Mouse (Mus musculus): ENCODE measurements around the gene Cdc25a. TPM values are rescaled to one million over a fixed set of nuclear protein-coding genes. Genes with fewer than 3 reads are reported as not detected.

The Cdc25a gene
- total RNA-seq, 2 experiments from 2014 or later = 4.7 to 5.3 TPM

- DNase-seq = peak; percentile 76 to 92
Observed at GRCm38 (mm10) chr9:109892651-109893250, 17.4 kb downstream of the Cdc25a start.

DNA sequence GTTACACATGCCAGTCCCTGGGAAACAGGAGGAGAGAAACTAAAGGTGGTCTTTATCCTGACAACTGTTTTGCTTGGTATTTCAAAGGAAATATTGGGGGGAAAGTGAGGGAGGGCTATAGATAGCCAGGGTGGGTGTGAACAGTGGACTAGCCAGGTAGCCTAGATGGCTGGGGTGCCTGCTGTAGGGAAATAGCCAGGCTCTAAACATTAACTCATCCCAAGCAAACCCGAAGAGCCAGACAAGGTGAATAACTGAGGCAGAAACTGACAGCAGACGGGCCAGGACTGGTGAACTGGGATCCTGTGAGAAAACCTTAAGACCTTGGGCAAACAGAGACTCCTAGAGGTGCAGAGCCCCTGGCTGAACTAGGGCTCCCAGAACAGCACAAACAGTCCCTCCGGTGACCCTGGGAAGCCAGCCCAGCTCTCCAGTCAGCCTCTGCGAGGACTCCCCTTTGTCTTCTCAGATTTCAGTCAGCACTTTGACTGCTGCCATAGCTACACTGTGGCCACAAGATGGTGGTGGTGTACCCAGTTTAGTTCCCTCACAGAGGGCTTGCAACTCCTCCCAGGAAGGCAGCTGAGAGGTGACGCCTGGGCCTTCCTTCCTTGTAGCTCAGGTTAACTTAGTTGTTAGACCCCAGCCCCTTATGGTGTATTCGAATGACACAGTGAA, 19.2 kb downstream of the Cdc25a start:
- peak; percentile 85 to 89 for DNase-seq

GRCm38 (mm10) chr9:109895593-109895992, 20.2 kb downstream of the Cdc25a start:
- DNase-seq = peak; percentile 65 to 81

DNA sequence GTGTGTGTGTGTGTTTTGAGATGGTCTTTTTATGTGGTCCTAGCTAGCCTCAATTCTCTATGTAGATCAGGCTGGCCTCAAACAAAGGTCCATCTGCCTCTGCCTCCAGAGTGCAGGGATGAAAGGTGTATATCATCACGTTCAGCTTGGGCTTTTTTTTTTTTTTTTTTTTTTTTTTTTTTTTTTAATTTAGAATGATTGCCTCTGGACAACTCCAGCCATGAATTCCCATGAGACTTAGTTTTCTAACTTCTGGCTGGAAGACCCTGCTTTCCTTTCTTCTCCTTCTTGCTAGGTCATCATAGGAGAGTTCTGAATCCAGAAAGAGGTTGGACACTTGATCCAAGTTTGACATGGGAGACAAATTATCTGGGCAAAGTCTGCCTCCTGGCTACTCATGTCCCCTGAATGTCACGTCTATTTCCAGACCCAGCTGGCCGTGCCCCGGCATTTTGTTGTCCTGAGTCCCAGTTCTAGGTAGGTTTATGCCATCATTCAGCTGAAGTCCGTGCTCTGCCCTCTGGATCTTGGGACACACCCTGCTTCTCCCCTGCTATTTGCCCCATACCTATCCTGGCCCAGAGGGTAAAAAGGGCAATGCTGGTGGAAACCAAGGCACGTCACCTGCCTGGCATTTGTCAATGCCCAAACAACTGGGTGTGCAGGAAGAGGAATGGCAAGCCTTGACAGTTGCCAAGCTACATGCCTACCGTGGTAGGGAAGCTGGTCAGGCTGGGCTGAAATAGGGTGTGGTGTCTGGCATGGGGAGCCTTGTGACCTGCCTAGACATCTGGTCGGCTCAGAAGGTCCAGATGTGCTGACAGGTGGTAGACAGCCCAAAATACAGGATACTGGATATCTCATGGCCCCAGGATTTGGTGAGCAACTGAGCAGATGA, 21.1 kb downstream of the Cdc25a start:
- peak; percentile 45 to 58 for DNase-seq

GRCm38 (mm10) chr9:109898027-109898426, 22.6 kb downstream of the Cdc25a start:
- peak; percentile 61 to 80 for DNase-seq

- no peak for DNase-seq
Observed at GRCm38 (mm10) chr9:109899361-109899760, 24.0 kb downstream of the Cdc25a start.

DNA sequence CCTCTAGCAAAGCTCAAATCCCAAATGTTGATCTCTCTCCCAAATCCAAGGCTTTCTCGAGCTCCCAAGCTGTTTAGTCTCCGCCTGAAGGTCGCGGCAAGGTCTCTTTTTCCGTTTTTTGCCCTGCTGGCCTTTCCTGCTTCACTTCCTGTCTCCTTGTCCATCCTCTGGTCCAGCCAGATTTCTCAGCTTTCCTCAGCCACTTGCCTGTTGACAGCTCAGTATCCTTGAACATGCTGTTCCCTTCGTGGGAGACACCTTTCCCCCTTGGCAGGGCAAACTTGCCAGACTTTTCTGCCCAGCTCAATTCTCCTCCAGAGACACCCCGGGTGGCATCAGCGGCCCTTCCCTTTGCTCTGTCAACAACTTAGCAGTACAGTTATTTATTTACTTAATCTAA, 24.4 kb downstream of the Cdc25a start:
- peak; percentile 42 to 64 for DNase-seq

- DNase-seq = no peak
Observed at GRCm38 (mm10) chr9:109900604-109901003, 25.2 kb downstream of the Cdc25a start.

DNA sequence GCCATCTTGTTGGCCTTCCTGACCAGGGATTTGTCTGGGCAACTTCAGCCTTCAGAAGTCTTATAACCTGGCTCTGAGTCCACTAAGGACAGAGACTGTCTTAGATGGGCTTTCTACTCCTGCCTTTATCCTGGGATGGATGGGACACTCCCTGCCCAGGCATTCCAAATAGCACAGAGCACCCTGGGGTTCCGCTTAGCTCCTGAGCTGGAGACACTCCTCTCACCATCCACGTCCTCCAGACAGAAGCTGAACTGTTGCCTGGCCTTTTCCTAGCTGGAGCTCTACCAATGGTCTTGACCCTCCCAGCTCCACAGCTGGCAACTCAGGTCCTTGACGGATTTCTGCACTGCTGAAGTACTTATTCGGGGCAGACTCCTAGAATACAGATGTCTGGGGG, 26.9 kb downstream of the Cdc25a start:
- peak; percentile 18 to 32 for DNase-seq

- no peak for DNase-seq
Observed at GRCm38 (mm10) chr9:109902740-109903139, 27.4 kb downstream of the Cdc25a start.

DNA sequence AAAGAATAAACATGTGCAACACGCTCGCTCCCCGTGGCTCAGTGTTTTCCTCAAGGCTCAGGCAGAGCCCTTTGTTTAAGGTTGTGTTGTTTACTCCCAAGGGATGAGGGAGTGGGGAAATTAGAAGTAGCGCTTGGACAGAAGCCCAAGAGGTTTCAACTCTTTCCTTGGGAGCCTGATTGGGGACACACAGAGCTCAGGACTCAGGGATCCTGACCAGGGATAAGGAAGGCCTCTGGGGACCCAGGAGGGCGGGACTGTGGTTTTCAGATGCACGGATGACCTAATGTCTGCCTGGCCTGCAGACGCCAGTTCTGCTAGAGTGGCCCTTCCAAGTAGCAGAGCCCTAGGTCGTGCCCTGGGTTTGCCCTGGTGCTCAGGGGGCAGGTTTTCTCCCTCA, 31.9 kb downstream of the Cdc25a start:
- DNase-seq = peak; percentile 88 to 94

GRCm38 (mm10) chr9:109907774-109908465, 32.5 kb downstream of the Cdc25a start:
- no peak for DNase-seq

DNA sequence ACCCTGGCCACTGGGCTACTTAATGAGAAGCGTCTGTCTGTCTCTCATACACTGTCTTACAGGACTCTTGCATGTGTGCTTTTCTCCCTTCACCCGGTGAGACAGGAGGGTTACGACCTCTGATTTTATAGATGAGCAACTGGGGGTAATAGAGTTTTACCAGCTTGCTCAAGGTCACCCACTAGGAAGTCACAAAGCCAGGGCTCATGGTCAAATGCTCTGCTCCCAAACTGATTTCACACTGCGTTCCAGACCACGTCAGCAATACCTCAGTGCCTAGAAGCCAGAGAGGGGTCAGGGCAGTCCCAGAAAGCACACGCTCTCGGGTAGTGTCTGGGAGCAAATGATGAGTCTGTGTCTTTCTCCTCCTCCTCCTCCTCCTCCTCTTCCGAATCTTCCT, 33.7 kb downstream of the Cdc25a start:
- DNase-seq = no peak

DNA sequence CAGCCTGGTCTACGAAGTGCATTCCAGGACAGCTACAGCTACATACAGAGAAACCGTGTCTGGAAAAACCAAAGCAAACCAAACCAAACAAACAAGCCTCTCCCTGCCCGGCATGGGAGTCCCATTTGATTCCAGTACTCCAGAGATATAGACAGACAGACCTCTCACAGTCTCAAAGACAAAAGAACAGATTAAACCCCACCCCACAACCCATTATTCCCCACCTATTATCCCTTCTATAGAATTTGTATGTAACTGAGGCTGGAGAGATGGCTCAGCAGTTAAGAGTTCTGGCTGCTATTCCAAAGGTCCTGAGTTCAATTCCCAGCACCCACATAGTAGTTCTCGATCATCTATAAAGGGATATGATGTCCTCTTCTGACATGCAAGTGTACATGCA, 34.5 kb downstream of the Cdc25a start:
- DNase-seq = no peak

- peak; percentile 65 to 69 for DNase-seq
Observed at GRCm38 (mm10) chr9:109911779-109912178, 36.4 kb downstream of the Cdc25a start.

DNA sequence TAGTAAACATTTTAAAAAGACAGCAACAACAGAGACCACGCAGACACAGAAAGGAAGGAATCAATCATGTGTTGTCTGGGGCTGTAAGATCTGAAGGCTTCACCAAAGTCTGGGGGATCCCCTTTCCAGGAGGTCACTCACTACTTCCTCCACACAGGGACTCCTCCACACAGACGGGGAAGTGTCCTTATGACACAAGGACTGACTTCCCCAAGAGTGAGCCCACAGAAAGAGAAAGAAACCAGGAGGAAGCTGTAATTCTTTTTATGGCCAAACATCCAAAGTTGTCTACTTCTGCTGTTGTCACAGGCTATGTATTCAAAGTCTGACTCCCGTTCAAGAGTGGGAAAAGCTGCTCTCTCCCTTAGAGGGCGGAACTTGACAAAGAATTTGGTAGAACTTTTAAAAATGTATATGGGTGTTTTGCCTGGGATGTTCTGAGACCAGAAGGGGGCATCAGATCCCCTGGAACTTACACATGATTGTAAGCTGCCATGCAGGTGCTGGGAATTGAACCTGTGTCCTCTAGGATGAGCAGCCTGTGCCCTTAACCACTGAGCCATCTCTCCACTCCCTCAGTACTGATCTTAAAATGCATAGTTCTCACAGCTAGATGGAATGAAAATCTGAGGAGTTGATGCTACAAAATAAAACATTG, 39.0 kb downstream of the Cdc25a start:
- DNase-seq = peak in 1 of 2 experiments; percentile 49

DNA sequence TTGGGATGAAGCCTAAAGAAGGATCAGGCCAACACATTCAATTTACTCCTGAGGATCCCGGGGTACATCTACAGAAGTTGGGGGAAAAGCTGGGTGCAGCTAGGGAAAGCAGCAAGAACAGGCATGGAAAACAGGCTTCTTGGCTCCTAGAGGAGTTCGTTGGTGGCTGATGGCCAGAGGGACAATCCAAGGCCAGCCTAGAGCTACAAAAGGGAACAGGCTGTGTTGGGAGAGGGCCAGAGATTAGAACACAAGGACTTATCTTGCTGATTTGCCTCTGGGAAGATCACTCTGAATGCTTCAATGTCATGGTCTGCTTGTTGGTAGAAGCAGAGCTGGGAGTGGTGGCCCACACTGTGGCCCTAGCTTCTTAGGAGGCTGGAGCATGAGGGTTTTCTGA, 42.6 kb downstream of the Cdc25a start:
- DNase-seq = peak; percentile 75 to 82

GRCm38 (mm10) chr9:109929131-109929530, 53.8 kb downstream of the Cdc25a start:
- DNase-seq = no peak

DNA sequence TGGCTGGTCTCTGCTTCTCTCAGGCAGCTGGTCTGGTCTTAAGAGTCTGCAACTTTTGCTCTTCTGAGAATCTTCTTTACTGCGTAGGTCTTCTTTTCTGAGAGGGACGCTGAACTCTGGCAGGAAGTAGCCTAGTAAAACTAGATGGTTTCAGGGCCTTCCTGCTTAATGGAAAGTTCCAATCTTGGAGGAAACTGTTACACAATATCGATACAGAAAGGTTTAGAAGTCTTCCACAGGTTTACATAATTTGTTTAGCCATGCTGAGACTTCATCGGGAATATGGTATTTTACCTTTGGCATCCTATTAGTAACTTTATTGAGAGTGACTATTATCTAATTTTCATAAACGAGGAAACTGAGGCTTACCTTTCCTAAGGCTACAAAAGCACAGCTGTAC, 54.7 kb downstream of the Cdc25a start:
- DNase-seq = no peak

- DNase-seq = no peak
Observed at GRCm38 (mm10) chr9:109930752-109931151, 55.4 kb downstream of the Cdc25a start.

DNA sequence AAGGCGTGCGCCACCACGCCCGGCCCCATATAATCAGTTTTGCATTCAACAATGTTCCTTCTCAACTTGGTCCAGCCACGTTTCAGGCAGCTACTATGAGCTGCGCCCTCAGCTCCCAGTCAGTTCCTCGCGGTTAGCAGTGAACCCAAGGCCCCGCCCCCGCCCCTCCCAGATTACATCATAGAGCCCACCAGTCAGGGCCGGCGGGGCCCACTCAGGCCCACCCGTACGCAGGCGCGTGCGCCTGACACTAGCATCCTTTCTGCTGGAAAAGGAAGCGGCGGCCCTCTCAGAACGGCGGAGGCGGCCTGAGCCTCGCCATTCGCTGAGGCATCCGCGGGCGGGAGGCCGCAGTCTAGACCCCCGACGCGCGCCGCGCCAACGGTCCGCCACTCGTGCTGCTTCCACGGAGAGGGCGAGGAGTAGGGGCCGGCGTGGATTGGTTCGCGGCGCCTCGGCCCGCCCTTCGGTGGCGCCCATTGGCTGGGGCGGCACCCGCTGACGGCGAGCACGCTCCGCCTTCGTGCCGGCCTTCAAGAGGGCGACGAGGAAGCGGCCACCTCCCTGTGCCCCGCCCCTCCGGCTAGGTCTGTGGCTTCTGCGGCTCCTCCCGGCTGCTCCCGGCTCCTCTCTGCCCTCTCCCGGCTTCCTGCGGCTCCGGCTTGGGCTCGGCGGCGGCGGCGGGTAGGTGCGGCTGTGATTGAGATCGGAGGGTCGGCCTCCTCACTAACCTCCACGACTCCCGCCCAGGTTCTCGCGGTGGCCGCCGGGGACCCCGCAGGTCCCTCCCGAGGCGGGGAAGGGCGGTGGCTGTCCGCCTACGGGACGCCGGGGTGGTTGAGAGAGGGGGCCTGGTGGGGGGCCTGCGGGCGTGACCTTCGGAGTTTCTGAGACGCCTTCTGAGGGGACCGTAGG, 56.1 kb downstream of the Cdc25a start, which contains the start of gene Map4:
TSS of gene Map4 (plus strand) at position 204 of the 915 bp plus-strand sequence.
- peak; percentile 96 to 99 for DNase-seq

Data from heart, adult 18-20 months (tissue).